In the genomic region with DNA sequence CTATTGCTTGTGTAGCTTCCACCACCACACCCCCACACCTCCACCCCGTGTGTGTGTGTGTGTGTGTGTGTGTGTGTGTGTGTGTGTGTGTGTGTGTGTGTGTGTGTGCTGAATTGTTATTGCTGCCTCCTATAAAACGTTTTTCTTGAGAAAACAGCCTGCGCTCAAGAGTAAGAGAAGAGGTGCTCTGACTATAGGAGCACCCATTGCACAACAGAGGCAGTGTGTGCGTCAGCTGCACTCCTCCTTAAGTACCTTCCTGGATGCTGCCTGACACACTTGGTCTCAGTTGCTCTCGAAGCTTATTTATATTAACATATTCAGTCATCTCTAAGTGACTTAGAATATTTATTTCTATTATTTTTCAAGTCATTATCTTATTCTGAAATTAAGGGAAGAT, we compare ENCODE assay signal across 16 mouse cellular contexts. TPM values are rescaled to one million over a fixed set of nuclear protein-coding genes. Genes with fewer than 3 reads are reported as not detected.
"Had no signal": no experiment of that assay in that cellular context is flagged by ENCODE, and none has a peak within 500 bp of the region (broad histone marks: within the 10 kb centered on the region; RNA-seq: fewer than 3 reads in every experiment).

No protein-coding gene starts in this region.

- H3K9me3 ChIP-seq: liver, embryonic 12.5 days; midbrain, embryonic 10.5 days; midbrain, embryonic 12.5 days; neural tube, embryonic 12.5 days; stomach, embryonic 15.5 days had no signal

- H3K27me3 ChIP-seq: liver, embryonic 12.5 days; midbrain, embryonic 12.5 days; neural tube, embryonic 12.5 days; stomach, embryonic 15.5 days had no signal

- H3K4me2 ChIP-seq: liver, embryonic 12.5 days; lung, embryonic 14.5 days; midbrain, embryonic 12.5 days; neural tube, embryonic 12.5 days; stomach, embryonic 15.5 days had no signal

- DNase-seq: lung, embryonic 14.5 days; midbrain, embryonic 14.5 days; right cerebral cortex, postnatal 14 days; thymus, adult 2 months; thymus, postnatal 25 days; thymus, postnatal 4 days had no signal

- H3K4me1 ChIP-seq: liver, embryonic 12.5 days; midbrain, embryonic 10.5 days; midbrain, embryonic 12.5 days; neural tube, embryonic 12.5 days; stomach, embryonic 15.5 days had no signal

- H3K4me3 ChIP-seq: liver, embryonic 12.5 days; midbrain, embryonic 10.5 days; midbrain, embryonic 12.5 days; myocyte; neural tube, embryonic 12.5 days; stomach, embryonic 15.5 days had no signal

- ATAC-seq: liver, embryonic 12.5 days; midbrain, embryonic 16.5 days had no signal

- H3K27ac ChIP-seq: liver, embryonic 12.5 days; liver, embryonic 14.5 days; midbrain, embryonic 10.5 days; midbrain, embryonic 12.5 days; neural tube, embryonic 12.5 days; stomach, embryonic 15.5 days; stomach, postnatal 0 days had no signal

- H3K9ac ChIP-seq: liver, embryonic 12.5 days; liver, embryonic 14.5 days; lung, embryonic 14.5 days; midbrain, embryonic 12.5 days; neural tube, embryonic 12.5 days; stomach, embryonic 15.5 days had no signal

RNA-seq across cellular contexts. Expression of a gene that starts 45.1 kb away (rescaled TPM):
- total RNA-seq: megakaryocyte, adult 5-6 weeks had no signal
